Mouse (Mus musculus) heart, postnatal 14 days (tissue): ENCODE measurements around the gene Pgp. TPM values are rescaled to one million over a fixed set of nuclear protein-coding genes. Genes with fewer than 3 reads are reported as not detected.
"Not testable (repeated sequence)": the region's sequence is repeated elsewhere in the genome, so short reads cannot be mapped to it uniquely, and the experiment has no call there.

Experiments
- DNase-seq, 2 experiments: peaks; one replicate each; pipeline ENCODE4 v3.0.0; 2021 to 2022
- intact Hi-C: fragments of 180-260 bp; cut with DNase I; formaldehyde crosslinking; loops from one replicate; pipeline ENCODE4 v1.15.1; 2025
- total RNA-seq, 2 experiments: library from RNA; stranded (reverse); gene quantifications; 2 replicates each; pipeline ENCODE4 v1.2.3; 2021

Gene Pgp
- total RNA-seq, 2 experiments from 2014 or later = 43.2 to 43.4 TPM

DNA sequence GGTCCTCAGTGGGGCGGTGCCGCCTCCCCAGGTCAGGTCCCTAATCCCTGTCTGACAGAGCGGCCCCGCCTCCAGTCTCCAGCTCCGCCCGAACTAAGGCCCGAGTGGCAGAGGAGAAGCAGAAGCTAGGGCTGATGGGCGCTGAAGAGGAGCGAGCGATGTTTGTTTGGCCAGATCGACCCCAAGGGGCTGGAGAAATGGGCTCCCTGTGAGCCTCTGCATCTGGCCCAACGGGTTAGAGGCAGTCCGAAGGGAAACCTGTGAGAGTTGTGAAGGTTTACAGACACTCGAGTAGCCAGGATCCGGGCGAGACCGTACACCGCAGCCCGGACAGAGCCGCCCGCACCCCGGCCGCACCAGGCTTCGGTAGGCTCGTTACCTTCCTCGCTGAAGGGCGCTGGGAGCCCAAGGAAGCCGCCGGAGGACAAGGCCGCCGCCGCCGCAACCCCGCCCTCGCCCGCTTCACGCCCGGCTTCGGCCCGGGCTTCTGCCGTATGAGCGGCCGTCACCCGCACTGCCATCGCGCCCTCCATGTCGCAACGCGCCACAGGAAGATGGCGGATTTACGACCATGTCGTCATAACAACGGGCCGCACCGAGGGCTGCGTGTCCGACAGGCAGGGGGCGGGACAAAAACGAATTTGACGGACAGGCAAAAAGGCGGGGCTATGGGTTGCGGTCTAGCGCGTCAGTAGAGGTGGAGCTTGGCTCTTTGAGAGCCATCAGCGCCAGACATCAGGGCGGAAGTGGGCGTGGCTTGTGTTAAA lies 15.3 kb upstream of the Pgp start:
- intact Hi-C loops = loop anchor here (2.0 kb wide), 1 partner anchor 28 kb away; the partner anchor contains the start of gene Eci1
- DNase-seq = peak; percentile 98 to 100

DNA sequence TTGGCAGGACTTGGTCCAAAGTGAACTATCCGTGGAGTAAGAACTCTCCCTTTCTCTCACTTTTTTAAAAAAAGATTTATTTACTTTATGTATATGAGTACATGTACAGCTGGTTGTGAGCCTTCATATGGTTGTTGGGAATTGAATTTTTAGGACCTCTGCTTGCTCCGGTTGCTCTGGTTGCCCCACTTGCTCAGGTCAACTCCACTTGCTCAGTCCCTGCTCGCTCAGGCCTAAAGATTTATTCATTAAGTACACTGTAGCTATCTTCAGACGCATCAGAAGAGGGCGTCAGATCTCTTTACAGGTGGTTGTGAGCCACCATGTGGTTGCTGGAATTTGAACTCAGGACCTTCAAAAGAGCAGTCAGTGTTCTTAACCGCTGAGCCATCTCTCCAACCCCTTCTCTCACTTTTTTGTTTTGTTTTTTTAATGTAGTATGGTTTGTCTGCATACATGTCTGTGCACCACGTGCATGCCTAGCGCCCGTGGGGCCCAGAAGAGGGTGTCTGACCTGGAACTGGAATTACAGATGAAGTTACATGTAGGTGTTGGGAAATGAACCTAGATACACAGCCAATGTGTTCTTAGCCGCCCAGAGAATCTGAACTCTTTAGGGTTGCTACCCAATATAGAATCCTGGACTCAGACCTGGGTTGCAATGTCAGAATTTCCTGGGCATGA lies 14.5 kb upstream of the Pgp start:
- intact Hi-C loops = loop anchor here (2.0 kb wide), 1 partner anchor 29 kb away; the partner anchor contains the start of gene Eci1
- DNase-seq = not testable (repeated sequence)

DNA sequence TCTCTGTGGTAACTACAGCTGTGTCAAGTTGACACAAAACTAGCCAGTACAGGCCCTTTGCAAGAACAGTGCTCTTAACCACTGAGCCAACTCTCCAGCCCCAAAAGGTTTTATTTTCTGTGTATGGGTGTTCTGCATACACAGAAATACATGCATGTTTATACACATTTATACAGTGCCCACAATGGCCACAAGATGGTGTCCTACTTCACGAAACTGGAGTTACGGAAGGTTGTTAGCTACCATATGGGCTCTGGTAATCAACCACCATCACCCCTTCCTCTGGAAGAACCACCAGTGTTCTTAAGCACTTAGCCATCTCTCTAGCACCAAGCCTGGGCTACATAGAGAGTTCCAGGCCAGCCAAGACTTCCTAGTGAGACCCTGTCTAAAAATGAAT lies 8.6 kb upstream of the Pgp start:
- no peak for DNase-seq
- intact Hi-C loops = no loop called here

GRCm38 (mm10) chr17:24462932-24463331 lies 7.3 kb upstream of the Pgp start:
- intact Hi-C loops = no loop called here
- DNase-seq = no peak

GRCm38 (mm10) chr17:24463374-24464133 lies 6.6 kb upstream of the Pgp start:
- no peak for DNase-seq
- intact Hi-C loops = no loop called here

DNA sequence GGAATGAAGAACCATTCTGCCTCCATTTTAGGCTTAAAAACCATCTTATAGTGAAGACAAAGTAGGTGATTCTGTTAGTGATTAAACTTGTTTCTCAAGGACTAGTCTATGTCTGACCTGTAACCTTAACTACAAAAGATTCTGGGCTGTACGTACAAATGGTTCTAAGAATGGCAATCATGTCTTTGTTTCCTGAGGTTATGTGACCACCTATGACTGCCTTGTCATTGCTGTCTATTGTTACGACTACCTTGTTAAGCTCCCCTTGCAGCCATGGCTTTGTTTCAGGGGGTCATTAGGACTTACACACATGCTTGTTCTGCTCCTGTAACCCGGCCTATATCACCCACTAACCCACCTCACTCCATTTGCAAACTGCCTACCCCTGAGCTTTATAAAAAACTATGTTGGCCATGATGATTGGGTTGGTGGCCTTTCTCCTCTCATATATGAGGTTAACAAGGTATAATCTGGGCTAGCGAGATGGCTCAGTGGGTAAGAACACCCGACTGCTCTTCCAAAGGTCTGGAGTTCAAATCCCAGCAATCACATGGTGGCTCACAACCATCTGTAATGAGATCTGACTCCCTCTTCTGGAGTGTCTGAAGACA lies 1.5 kb upstream of the Pgp start:
- intact Hi-C loops = no loop called here
- no peak for DNase-seq

DNA sequence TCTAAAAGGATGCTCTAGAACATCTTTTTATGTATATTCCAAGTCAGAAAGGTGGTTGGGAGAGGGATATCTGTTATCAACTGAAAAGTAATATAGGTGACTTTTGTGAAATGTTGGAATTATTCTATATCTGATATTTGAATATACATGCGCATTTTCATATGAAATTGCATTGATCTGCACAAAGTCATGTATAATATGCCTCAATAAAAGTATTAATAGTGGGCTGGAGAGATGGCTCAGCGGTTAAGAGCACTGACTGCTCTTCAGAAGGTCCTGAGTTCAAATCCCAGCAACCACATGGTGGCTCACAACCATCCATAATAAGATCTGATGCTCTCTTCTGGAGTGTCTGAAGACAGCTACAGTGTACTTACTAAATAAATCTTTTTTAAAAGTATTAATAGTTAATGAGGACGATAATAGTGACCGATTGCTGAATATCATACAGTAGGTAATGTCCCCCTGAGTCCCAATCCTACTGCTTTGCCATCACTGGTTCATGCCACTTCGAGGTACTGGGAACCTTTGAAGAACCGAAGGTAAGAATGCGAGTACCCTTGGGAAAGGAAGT lies 769 bp upstream of the Pgp start:
- no peak for DNase-seq
- intact Hi-C loops = no loop called here

DNA sequence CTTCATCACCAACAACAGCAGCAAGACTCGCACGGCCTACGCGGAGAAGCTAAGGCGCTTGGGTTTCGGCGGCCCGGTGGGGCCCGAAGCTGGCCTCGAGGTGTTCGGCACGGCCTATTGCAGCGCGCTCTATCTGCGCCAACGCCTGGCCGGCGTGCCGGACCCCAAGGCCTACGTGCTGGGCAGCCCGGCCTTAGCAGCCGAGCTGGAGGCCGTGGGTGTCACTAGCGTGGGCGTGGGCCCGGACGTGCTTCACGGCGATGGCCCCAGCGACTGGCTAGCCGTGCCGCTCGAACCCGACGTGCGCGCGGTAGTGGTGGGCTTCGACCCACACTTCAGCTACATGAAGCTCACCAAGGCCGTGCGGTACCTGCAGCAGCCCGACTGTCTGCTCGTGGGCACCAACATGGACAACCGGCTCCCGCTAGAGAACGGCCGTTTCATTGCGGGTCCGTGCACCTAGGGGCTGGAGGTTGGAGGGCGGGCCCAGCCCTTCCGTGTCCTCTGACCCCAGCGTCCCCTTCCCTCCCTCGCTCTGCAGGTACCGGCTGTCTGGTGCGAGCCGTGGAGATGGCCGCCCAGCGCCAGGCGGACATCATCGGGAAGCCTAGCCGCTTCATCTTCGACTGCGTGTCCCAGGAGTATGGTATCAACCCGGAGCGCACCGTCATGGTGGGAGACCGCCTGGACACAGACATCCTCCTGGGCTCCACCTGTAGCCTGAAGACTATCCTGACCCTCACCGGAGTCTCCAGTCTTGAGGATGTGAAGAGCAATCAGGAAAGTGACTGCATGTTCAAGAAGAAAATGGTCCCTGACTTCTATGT lies 722 bp downstream of the Pgp start:
- peak in 1 of 2 experiments; percentile 27 for DNase-seq
- intact Hi-C loops = no loop called here

- peak; percentile 59 to 60 for DNase-seq
- intact Hi-C loops = no loop called here
These were observed 2.3 kb downstream of the Pgp start for GRCm38 (mm10) chr17:24472512-24472911.

- intact Hi-C loops = no loop called here
These were observed 3.6 kb downstream of the Pgp start, which contains the start of gene Bricd5 for GRCm38 (mm10) chr17:24473612-24474275. Gene Bricd5, plus strand, starts transcription at chr17:24473884.

GRCm38 (mm10) chr17:24474557-24474956 lies 4.4 kb downstream of the Pgp start:
- DNase-seq = no peak
- intact Hi-C loops = no loop called here

More at GRCm38 (mm10) chr17:24473612-24474275, 3.6 kb downstream of the Pgp start, which contains the start of gene Bricd5:
- no peak for DNase-seq

DNA sequence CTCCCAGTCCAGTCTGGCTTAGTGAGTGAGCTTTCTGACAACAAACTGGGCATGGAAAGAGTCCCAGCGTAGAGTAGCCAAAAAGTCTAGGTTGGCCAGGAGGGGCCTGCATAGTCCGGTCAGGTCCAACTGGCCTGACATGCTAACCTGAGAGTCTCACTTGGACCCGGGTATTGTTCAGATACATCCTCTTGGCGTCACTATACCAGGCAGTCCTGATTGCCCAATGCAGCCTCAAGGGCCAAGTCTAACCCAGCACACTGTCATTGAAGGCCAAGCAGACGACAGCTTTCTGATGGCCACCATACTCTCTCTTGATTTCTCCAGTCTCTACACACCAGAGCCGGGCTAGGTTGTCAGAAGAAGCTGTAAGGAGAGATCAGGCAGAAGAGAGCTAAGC lies 5.4 kb downstream of the Pgp start:
- intact Hi-C loops = no loop called here
- no peak for DNase-seq

DNA sequence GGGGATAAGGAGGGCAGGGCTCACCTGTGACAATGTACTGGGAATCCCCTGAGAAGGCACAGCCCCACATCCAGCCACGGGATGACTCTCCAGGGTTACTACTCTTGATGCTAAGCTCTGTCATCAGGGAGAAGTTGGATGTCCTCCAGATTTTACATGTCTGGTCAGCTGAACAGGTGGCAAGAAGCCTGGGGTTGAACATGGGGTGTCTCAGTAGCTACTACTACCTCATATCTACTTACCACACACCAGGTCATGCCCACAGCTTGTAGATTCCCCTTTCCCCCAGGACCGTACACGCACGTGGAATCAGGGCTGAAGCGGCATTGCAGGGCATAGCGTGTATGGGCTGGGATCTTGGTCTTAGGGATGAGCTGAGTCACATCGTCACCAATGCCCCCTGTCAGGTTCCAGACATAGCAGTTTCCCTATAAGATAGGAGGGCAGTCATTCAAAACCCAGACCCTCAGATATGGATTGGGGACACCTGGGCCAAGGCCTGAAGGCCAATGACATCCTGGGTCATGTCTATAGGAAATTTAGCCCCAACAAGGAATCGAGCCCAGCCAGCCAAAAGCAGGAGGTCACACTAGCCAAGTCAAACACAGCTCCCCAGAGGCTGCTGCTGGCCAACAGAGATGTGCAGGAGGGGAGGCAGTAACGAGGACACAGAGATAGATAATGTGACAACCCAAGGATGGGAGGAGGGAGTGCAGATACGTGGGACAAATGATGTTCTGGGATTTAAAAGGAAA lies 6.0 kb downstream of the Pgp start:
- no peak for DNase-seq
- intact Hi-C loops = no loop called here

- no peak for DNase-seq
- intact Hi-C loops = no loop called here
These were observed 7.1 kb downstream of the Pgp start for GRCm38 (mm10) chr17:24477053-24477984.

- DNase-seq = no peak
- intact Hi-C loops = no loop called here
These were observed 7.9 kb downstream of the Pgp start for GRCm38 (mm10) chr17:24477985-24478600.

GRCm38 (mm10) chr17:24478663-24479380 lies 8.6 kb downstream of the Pgp start, which contains the start of gene Mlst8:
Gene Mlst8, minus strand, starts transcription at chr17:24479078.
- intact Hi-C loops = no loop called here
- DNase-seq = peak; percentile 98 to 99
